Mouse (Mus musculus) megakaryocyte, embryonic 14.5 days (primary cell): Measurements from ENCODE around the gene Ccdc50. TPM values are rescaled to one million over a fixed set of nuclear protein-coding genes. Genes with fewer than 3 reads are reported as not detected.
A peak's percentile ranks its signal among the peaks of the same experiment; 100 is the strongest.

ENCODE experiments used
- H3K27me3 ChIP-seq: replicated peaks from 2 replicates; pipeline ENCODE3; 2012; ENCODE audit warnings: inconsistent platforms
- H3K36me3 ChIP-seq: replicated peaks from 2 replicates; pipeline ENCODE3; 2012; ENCODE audit warnings: low read length, inconsistent platforms, mixed read lengths
- H3K4me1 ChIP-seq: 2 replicates; pipeline ENCODE4 v1.6.1; 2012; ENCODE audit warnings: inconsistent platforms
- H3K4me3 ChIP-seq: replicated peaks from 2 replicates; pipeline ENCODE3; 2012; ENCODE audit warnings: moderate library complexity, mild to moderate bottlenecking, inconsistent platforms
- H3K9me3 ChIP-seq: 2 replicates; pipeline ENCODE4 v1.6.1; 2012; ENCODE audit warnings: inconsistent platforms
- FLI1 ChIP-seq: IDR thresholded peaks from 2 replicates; pipeline ENCODE4 v1.6.1; 2012; ENCODE audit warnings: low read length, inconsistent platforms, mixed read lengths
- GATA1 ChIP-seq: IDR thresholded peaks from 3 replicates; pipeline ENCODE4 v1.6.1; 2012; ENCODE audit warnings: mixed read lengths, low read length, inconsistent platforms, borderline replicate concordance
- polyA plus RNA-seq: library from polyadenylated mRNA; stranded (reverse); fragments of >175 nt; gene quantifications from 2 replicates; pipeline ENCODE4 v1.2.3, GENCODE M21; 2012; ENCODE audit warnings: low replicate concordance; ENCODE audit not compliant: insufficient read depth

Gene Ccdc50
- 0.23 and 7.2 TPM in 2 replicates for polyA plus RNA-seq

DNA sequence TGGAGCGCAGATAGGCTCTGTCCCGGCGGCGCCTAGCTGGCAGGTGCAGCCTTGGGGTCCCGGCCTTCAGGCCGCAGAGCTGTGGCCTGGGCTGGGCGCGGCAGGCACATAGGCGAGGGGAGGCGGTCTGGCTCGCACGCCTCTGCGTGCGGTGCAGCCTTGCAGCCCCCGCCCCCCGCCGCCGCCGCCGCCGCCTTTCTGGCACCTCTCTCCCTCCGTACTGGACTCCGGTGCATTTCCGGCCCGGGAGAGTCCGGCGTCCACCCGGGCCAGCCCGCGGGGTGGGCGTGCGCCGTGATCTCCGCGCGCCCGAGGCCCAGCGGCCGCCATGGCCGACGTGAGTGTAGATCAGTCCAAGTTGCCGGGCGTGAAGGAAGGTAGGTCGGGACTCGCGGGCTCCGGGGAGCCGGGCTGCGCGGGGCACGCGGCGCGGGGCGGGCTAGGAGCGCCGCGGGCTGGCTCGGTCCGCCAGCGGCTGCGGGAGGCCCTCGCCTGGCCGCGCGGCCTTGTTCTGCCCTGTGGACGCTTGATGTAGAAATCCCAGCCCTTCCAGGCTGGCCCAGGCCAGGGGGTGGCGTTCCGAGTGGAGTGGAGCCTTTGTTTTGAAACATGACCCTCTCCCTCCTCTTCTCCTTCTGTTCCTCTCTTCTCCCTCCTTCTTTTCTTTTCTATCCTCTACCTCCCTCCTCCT, at the start of gene Ccdc50:
Ccdc50 (plus strand) TSS at position 109 of the 691 bp plus-strand sequence.
- Histone ChIP-seq H3K36me3 (no peaks in the 10 kb centered on the region), H3K27me3 (no peaks in the 10 kb centered on the region), H3K9me3 (no peaks in the 10 kb centered on the region), H3K4me1 (peaks cover 42% of the 10 kb centered on the region), H3K4me3 (peak within 1 kb of the TSS; percentile 94)
- TF ChIP-seq GATA1: no peak
- TF ChIP-seq FLI1: no peak

DNA sequence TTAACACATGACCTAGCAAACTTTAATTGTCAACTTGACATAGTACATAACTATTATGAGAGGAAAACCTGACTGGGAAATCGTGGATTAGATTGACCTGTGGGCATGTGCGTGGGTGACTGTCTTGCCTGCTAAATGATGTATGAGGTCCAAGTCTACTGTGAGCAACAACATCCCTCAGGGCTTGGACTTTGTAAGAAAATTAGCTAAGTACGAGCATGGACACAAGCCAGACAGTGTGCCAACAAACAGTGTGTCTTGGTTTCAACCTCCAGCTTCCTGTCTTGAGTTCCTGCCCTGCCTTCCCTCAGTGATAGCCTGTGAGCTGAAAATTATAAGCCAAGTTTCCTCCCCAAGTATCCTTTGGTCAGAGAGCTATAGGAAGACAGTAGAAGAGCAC, 41.1 kb upstream of the Ccdc50 start:
- Histone ChIP-seq H3K4me3 (no peak overlapping the region), H3K27me3 (no peaks in the 10 kb centered on the region), H3K36me3 (no peaks in the 10 kb centered on the region), H3K9me3 (no peaks in the 10 kb centered on the region), H3K4me1 (peaks cover 11% of the 10 kb centered on the region)
- TF ChIP-seq FLI1: no peak
- TF ChIP-seq GATA1: no peak

DNA sequence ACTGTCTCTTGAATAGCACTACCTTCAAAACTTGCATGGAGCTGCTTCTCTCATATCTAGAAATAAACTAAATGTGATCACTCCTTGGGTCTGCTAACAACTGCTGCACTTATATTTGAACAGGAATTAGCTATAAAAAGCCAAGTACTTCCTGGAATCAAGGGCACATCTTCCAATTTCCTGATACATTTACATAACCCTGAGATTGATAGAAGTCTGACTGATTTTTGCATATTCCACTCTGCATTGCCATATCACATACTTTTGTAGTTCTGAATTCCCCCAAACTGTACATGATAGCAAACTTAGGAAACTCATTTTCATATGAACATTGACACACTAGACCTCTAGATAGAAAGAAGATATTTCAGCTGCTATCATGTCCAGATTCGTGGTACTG, 40.3 kb upstream of the Ccdc50 start:
- peaks cover 11% of the 10 kb centered on the region for H3K4me1 ChIP-seq
- no peaks in the 10 kb centered on the region for H3K9me3 ChIP-seq
- no peaks in the 10 kb centered on the region for H3K27me3 ChIP-seq
- no peaks in the 10 kb centered on the region for H3K36me3 ChIP-seq
- no peak for TF ChIP-seq FLI1
- TF ChIP-seq GATA1: no peak
- no peak overlapping the region for H3K4me3 ChIP-seq

DNA sequence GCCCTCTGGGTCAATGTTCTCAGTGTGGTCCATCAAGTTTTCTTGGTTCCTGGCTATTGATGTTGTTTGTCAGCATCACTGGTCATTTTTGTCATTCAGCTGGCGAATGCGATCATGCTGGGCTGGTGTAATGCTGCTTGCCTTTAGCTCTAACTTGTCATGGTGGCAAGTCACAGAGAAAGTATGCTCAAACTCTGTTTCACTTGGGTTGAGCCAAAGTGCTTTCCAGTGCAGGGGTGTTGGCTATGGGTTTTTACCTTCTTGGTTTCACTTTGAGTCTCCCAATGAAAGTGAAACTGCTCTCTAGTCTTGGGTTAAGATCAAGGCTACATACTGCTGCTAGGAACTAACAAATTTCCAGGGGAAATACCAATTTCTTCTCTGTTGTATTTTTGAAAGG, 39.4 kb upstream of the Ccdc50 start:
- Histone ChIP-seq H3K4me3 (peak overlapping the region; percentile 70), H3K9me3 (no peaks in the 10 kb centered on the region), H3K36me3 (no peaks in the 10 kb centered on the region), H3K4me1 (peaks cover 11% of the 10 kb centered on the region), H3K27me3 (no peaks in the 10 kb centered on the region)
- TF ChIP-seq GATA1 (no peak), FLI1 (no peak)

- peaks cover 15% of the 10 kb centered on the region for H3K4me1 ChIP-seq
- no peaks in the 10 kb centered on the region for H3K27me3 ChIP-seq
- TF ChIP-seq GATA1 (no peak), FLI1 (no peak)
- H3K9me3 ChIP-seq: no peaks in the 10 kb centered on the region
- H3K4me3 ChIP-seq: no peak overlapping the region
- no peaks in the 10 kb centered on the region for H3K36me3 ChIP-seq
Measured at GRCm38 (mm10) chr16:27349878-27350532, 38.7 kb upstream of the Ccdc50 start.

DNA sequence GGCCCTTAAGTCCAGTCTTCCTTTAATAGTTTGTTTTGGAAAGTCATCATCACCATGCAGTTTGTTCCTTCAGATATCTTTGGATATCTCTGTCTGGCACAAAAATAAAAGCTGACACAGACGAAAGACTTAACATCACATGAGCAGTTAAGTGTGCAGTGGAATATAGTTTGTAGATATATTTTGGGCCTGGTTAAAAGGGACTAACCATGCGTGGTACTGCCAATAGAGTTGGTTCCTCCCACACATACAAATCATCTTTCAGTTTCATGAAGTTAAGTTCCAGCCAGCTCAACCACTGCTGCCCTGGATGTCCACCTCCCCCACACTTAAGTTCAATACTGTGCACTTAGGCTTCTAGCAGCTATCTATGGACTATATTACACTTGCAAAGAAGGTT, 34.2 kb upstream of the Ccdc50 start:
- Histone ChIP-seq H3K27me3 (no peaks in the 10 kb centered on the region), H3K36me3 (no peaks in the 10 kb centered on the region), H3K4me3 (peak overlapping the region; percentile 21), H3K4me1 (peaks cover 5% of the 10 kb centered on the region; the same call in 1 of the 2 replicates), H3K9me3 (no peaks in the 10 kb centered on the region)
- no peak for TF ChIP-seq GATA1
- no peak for TF ChIP-seq FLI1

GRCm38 (mm10) chr16:27360059-27360458, 28.6 kb upstream of the Ccdc50 start:
- Histone ChIP-seq H3K4me3 (no peak overlapping the region), H3K36me3 (no peaks in the 10 kb centered on the region), H3K9me3 (no peaks in the 10 kb centered on the region), H3K4me1 (no peaks in the 10 kb centered on the region), H3K27me3 (no peaks in the 10 kb centered on the region)
- TF ChIP-seq GATA1 (no peak), FLI1 (no peak)

GRCm38 (mm10) chr16:27370191-27370590, 18.5 kb upstream of the Ccdc50 start, which contains the start of gene Uts2b:
Gene Uts2b (minus strand): TSS chr16:27370239.
- Histone ChIP-seq H3K27me3 (no peaks in the 10 kb centered on the region), H3K4me3 (no peak within 1 kb of the TSS), H3K4me1 (peaks cover 17% of the 10 kb centered on the region), H3K9me3 (no peaks in the 10 kb centered on the region), H3K36me3 (no peaks in the 10 kb centered on the region)
- TF ChIP-seq GATA1 (no peak), FLI1 (no peak)

- no peak overlapping the region for H3K4me3 ChIP-seq
- peaks cover 19% of the 10 kb centered on the region for H3K4me1 ChIP-seq
- no peaks in the 10 kb centered on the region for H3K36me3 ChIP-seq
- no peaks in the 10 kb centered on the region for H3K9me3 ChIP-seq
- no peaks in the 10 kb centered on the region for H3K27me3 ChIP-seq
- TF ChIP-seq GATA1: no peak
- no peak for TF ChIP-seq FLI1
Measured at GRCm38 (mm10) chr16:27370700-27371099, 18.0 kb upstream of the Ccdc50 start.

DNA sequence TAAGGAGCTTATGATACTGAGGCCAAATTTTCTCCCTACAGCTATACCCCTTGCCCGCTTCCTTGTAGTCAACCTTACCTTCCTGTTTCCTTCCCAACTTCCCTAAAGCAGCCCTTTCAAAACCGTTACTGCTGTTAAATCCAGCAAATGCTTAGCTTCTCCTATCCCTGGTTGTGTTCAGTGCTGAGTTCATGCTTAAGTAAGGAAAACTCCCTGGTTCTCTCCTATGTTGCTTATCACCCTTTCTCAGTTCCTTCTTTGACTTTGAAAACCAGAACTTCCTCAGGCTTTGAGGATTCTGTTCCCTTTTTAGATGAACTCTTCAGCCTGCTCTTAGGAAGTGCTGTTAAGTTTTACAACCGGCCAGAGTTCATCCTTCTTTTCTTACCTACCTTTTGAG, 14.5 kb upstream of the Ccdc50 start:
- Histone ChIP-seq H3K36me3 (no peaks in the 10 kb centered on the region), H3K9me3 (peaks cover 10% of the 10 kb centered on the region), H3K4me3 (no peak overlapping the region), H3K4me1 (peaks cover 18% of the 10 kb centered on the region), H3K27me3 (no peaks in the 10 kb centered on the region)
- TF ChIP-seq FLI1: no peak
